Mouse (Mus musculus): ENCODE results near the gene Rcvrn. TPM values are rescaled to one million over a fixed set of nuclear protein-coding genes. Genes with fewer than 3 reads are reported as not detected.

Rcvrn gene
- polyA plus RNA-seq, 1 experiment, result not detected

DNA sequence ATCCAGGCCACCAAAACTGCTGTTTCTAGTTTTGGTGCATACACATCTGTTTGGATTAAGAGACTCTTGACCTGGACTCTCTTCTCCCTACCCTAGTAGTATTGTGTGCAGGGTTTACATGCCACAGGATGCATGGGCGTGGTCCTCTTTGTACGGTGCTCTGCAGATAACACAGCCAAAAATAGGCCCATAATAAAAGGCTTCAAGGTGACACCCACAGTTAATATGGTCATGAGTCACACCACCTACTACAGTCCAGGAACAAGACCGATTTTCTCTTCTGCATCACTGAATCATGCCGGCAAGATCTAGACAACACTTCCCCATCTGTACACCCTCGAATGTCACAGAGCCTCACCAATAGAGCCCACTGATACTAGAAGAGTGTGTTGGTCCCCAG lies 26.4 kb downstream of the Rcvrn start:
- no peak overlapping the region for H3K4me3 ChIP-seq (ENCODE audit: insufficient read depth, low read depth, low read length)
- no peak overlapping the region for H3K27ac ChIP-seq (replicated peaks; ENCODE audit: low read depth, low read length)
- H3K4me1 ChIP-seq (ENCODE audit: control insufficient read depth, insufficient read depth, insufficient read length, low read length), result no peaks in the 10 kb centered on the region

DNA sequence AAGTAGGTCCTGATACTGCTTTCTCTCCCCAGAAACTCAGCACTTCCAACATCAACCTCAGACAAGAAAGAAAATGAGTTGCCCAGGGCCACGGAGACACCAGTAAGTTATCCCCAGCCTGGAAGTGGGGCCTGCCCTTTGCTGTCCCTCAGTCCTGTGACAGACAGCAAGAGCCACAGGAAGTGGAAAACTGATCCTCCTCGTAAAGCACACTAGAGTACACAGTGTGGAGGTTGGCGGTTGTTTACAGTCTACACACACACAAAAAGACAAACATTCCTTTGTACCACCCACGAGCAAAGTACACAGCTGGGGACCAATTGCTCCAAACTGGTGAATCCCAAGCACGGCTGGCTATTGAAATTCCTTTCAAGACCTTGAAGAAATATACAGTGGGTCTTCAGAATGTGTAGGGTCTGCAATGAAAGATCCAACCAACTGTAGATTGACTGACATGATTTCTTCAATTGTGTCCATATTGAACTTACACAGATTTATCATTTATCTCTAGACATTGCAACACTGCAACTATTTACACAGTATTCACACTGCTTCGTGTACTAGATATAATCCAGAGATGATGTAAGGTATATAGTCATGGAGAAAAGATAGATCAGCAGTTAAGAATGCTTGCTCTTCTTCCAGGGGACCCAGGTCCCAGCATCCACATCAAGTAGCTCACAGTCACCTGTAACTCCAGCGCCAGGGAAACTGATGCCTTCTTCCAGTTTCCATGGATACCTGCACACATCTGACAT lies 27.5 kb downstream of the Rcvrn start:
- no peaks in the 10 kb centered on the region for H3K4me1 ChIP-seq (ENCODE audit: control insufficient read depth, insufficient read depth, insufficient read length, low read length)
- no peak overlapping the region for H3K27ac ChIP-seq (replicated peaks; ENCODE audit: low read depth, low read length)
- H3K4me3 ChIP-seq (ENCODE audit: insufficient read depth, low read depth, low read length), result no peak overlapping the region

DNA sequence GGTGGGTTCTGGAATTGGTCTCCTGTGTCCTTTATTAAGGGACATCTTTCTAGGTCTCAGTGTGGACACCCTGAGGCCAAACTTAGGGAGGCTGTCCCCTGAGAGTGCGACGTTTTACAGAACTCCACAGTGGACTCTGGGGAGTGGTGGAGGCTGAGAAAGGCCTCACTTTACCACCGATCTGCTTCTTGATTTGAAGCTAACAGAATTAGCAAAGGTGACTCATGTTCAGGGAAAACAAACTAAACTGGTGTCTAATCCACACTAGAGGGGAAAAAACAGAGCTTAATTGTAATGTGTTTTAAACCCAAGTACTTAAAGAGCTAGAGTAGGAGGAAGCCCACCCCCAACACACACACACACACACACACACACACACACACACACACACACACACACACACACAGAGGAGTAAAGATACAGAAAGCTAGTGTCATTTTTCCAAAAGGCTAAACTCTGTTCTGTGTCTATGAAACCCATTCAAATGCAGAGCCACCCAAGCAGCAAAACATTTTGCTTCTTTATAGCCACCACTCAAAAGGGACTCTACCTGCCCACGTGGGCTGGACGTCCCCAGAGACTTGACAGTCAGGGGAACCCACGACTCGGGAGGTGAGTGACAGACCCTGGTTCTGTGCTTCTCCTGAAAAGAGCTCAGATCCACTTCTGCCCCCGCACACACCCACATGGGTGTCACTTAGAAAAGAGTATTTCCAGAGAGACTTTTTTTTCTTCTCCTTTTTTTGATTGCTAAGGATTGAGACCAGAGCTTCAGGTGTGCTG lies 28.3 kb downstream of the Rcvrn start:
- no peaks in the 10 kb centered on the region for H3K4me1 ChIP-seq (ENCODE audit: control insufficient read depth, insufficient read depth, insufficient read length, low read length)
- H3K4me3 ChIP-seq (ENCODE audit: insufficient read depth, low read depth, low read length), result no peak overlapping the region
- no peak overlapping the region for H3K27ac ChIP-seq (replicated peaks; ENCODE audit: low read depth, low read length)

DNA sequence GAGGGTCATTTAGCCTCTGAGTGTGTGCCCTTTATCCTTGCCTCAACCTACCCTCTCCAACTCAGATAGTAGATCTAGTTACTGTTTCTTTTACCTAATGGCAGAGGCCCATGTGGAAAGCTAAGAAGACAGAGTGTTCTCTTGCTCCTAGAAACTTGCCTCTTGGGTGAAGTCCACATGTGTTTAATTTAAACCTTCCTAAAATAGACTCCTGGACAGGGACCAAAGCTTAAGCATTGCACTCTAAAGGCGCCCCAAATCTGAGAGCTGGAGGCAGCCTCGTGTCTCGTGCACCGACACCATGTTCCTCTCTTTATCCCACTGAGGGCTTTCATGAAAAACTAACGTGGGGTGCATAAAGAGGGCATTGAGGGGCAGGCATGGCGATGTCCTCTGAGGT lies 32.0 kb downstream of the Rcvrn start:
- no peak overlapping the region for H3K4me3 ChIP-seq (ENCODE audit: insufficient read depth, low read depth, low read length)
- no peak overlapping the region for H3K27ac ChIP-seq (replicated peaks; ENCODE audit: low read depth, low read length)
- H3K4me1 ChIP-seq (ENCODE audit: control insufficient read depth, insufficient read depth, insufficient read length, low read length), result no peaks in the 10 kb centered on the region

DNA sequence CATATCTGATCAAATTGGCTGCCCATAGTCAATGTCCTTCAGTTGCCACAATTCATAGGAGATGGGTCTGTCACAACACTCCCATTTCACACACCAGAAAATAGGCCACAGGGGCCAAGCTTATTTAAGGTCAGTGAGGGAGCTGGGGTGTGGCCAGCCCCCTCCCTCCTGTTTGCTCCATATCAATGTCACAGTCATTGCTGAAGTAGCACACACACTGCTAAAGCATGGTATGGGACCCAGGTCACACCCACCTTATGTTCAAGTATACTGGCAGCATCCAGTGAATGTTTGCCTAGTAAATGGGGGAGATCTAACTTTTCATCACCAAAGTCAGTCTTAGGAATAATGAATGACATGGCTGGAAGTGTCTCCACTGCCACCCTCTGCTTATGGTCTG lies 33.6 kb downstream of the Rcvrn start:
- Histone ChIP-seq H3K4me1 (ENCODE audit: control insufficient read depth, insufficient read depth, insufficient read length, low read length) (no peaks in the 10 kb centered on the region), H3K27ac (replicated peaks; ENCODE audit: low read depth, low read length) (no peak overlapping the region), H3K4me3 (ENCODE audit: insufficient read depth, low read depth, low read length) (no peak overlapping the region)

DNA sequence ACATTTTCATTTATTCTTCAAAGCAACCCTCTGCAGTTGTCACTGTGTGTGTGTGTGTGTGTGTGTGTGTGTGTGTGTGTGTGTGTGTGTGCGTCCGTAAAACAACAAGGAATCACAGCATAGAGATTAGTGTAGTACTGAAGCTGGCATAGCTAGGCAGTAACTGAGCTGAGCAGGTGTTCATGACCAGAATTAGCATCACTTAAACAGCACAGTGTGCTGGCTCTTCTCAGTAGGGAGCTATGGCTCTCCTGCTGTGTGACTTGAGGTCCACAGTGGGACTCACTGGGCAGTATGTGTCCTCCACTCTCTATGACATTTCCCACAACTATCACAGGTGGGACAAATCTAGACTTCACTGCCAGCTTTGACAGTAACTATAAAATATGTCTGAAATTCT lies 35.9 kb downstream of the Rcvrn start:
- Histone ChIP-seq H3K27ac (replicated peaks; ENCODE audit: low read depth, low read length) (no peak overlapping the region), H3K4me1 (ENCODE audit: control insufficient read depth, insufficient read depth, insufficient read length, low read length) (no peaks in the 10 kb centered on the region)

DNA sequence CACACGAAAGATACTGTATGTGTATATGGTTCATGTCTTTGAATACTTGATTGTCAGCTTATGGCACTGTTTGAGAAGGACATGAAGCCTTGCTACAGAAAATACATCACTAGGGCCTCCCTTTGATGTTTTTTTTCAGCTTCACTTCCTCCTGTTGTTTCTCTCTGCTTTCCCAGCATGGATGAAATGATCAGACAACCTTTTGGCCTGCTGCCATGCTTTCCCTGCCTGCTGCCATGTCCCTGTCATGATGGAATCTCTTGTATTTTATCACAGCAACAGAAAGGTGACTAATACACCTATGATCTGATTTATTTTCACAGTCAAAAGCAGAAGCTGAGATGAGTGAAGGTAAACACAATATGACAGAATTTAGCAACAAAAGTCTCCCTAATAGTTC lies 38.6 kb downstream of the Rcvrn start:
- Histone ChIP-seq H3K4me3 (ENCODE audit: insufficient read depth, low read depth, low read length) (no peak overlapping the region), H3K27ac (replicated peaks; ENCODE audit: low read depth, low read length) (no peak overlapping the region), H3K4me1 (ENCODE audit: control insufficient read depth, insufficient read depth, insufficient read length, low read length) (no peaks in the 10 kb centered on the region)

More for the DNA sequence above, 35.9 kb downstream of the Rcvrn start:
- no peak overlapping the region for H3K4me3 ChIP-seq (ENCODE audit: insufficient read depth, low read depth, low read length)

DNA sequence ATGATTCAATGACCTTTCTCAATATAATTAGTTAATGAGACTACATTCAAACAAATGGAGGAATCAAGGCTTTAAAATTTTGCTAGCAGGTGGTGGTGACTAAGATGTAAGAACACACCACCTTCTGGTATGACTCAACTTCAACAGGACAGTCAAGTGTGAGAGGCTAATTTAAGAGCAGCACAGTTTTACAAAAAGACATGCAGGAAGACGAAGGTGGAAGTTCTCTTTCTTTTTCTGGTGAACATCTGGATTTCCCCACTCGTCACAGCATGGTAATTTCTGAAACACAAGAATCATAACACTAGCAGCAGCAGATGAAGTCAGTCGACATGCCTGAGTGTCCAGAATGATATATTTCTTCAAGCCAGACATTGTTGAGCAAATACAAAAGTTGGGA lies 39.5 kb downstream of the Rcvrn start:
- H3K4me3 ChIP-seq (ENCODE audit: insufficient read depth, low read depth, low read length), result no peak overlapping the region
- H3K4me1 ChIP-seq (ENCODE audit: control insufficient read depth, insufficient read depth, insufficient read length, low read length), result no peaks in the 10 kb centered on the region
- H3K27ac ChIP-seq (replicated peaks; ENCODE audit: low read depth, low read length), result no peak overlapping the region

DNA sequence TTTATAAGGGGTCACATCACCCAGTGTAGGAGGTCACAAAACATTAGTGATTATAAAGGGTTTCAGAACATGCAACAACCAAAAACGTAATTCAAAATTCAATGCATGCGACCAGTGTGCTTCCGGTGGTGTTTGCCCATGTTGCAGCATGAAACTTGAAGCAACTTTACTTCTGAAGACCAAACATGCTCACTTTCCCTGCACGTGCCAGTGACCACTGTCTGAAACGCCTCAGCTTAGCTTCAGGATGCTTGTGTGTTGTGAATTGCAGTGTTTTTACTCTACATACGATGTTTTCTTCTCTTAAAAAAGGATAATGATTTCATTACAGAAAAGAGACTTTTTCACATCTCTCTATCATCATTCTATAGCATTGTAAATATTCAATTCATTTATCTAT lies 43.2 kb downstream of the Rcvrn start:
- Histone ChIP-seq H3K27ac (replicated peaks; ENCODE audit: low read depth, low read length) (no peak overlapping the region), H3K4me3 (ENCODE audit: insufficient read depth, low read depth, low read length) (no peak overlapping the region), H3K4me1 (ENCODE audit: control insufficient read depth, insufficient read depth, insufficient read length, low read length) (no peaks in the 10 kb centered on the region)

DNA sequence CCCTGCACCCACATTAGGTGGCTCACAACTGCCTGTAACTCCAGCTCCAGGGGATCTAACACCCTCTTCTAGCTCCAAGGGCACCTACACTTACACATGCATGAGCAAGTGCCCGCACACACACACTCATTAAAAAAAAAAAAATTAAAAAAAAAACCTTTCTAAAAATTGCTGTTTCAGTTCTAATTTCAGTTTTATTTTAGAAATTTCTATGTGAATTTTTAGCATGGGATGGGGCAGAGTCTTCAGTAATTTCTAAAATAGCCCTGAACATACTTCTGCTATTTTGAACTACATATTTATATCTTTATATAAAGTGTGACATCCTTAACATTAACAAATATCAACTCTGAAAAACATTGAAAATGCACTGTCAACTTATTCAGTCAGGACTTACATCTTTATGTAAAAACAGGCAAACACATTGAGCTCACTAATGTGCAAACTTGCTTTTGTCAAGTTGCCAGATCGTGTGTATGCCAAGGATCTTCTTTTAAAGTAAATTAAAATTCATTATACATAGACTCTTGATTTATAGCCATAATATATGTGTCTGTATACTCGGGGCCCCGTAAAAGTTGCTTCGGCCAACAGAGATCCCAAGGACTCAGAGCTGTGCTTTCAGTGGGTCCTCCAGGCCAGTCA lies 43.8 kb downstream of the Rcvrn start:
- H3K4me1 ChIP-seq (ENCODE audit: control insufficient read depth, insufficient read depth, insufficient read length, low read length), result no peaks in the 10 kb centered on the region
- H3K27ac ChIP-seq (replicated peaks; ENCODE audit: low read depth, low read length), result no peak overlapping the region
- H3K4me3 ChIP-seq (ENCODE audit: insufficient read depth, low read depth, low read length), result no peak overlapping the region

DNA sequence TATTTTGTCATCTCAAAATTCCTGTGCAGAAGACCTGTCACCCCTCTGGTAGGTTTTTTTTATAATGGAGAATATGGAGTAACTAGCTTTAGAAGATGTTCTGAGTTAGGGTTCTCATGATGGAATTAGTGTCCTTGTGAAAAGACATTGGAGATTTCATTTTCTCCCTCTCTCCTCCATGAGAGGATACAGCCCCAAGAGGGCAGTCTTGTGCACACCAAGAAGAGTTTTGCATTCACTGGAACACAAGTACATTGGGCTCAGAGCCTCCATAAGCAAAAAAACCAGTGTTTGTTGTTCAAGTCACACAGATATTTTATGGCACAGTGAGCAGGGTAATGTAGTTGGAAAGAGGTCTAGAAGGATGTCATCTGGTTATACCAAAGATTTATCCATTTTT lies 46.4 kb downstream of the Rcvrn start:
- Histone ChIP-seq H3K27ac (replicated peaks; ENCODE audit: low read depth, low read length) (no peak overlapping the region), H3K4me3 (ENCODE audit: insufficient read depth, low read depth, low read length) (no peak overlapping the region), H3K4me1 (ENCODE audit: control insufficient read depth, insufficient read depth, insufficient read length, low read length) (no peaks in the 10 kb centered on the region)

Other genes starting within 250 kb of the Rcvrn start
- gene Gas7, start 239.9 kb upstream of the Rcvrn start, polyA plus RNA-seq (2012; ENCODE audit: insufficient read depth, insufficient read length, missing spikeins), result 7.5 and 10.8 TPM in 2 replicates
- gene Glp2r, start 75.8 kb downstream of the Rcvrn start, polyA plus RNA-seq (2012; ENCODE audit: insufficient read depth, insufficient read length, missing spikeins), result not detected in 2 replicates
- not detected in 2 replicates for gene Gsg1l2, start 79.3 kb downstream of the Rcvrn start, polyA plus RNA-seq (2012; ENCODE audit: insufficient read depth, insufficient read length, missing spikeins)
- 7.0 and 19.4 TPM in 2 replicates for gene Dhrs7c, start 102.9 kb downstream of the Rcvrn start, polyA plus RNA-seq (2012; ENCODE audit: insufficient read depth, insufficient read length, missing spikeins)
- 0.32 and 0.96 TPM in 2 replicates for gene Usp43, start 226.8 kb downstream of the Rcvrn start, polyA plus RNA-seq (2012; ENCODE audit: insufficient read depth, insufficient read length, missing spikeins)

Measured in brown adipose tissue, adult 24 weeks (tissue).